Mouse (Mus musculus): ENCODE measurements at regions not wholly inside any gene's neighbourhood (a gene's known extent, or its start where the extent isn't known, plus 50 kb on each side); places are given as distances from the start of the nearest gene placed in this dataset.

- TF ChIP-seq POLR2A (IDR thresholded peaks at IDR 0.05; ENCODE audit: low read depth, low read length), result no peak
- no peak for TF ChIP-seq CTCF (IDR thresholded peaks at IDR 0.05; ENCODE audit: extremely low read depth, insufficient read depth, insufficient read length, insufficient replicate concordance)
These were observed 569.4 kb upstream of the Gm19410 start for GRCm38 (mm10) chr8:35196189-35196588.
